Mouse (Mus musculus) thymus, postnatal 0 days (tissue): ENCODE measurements around the gene Fam227a. TPM values are rescaled to one million over a fixed set of nuclear protein-coding genes. Genes with fewer than 3 reads are reported as not detected.

Experiments used
- DNase-seq: peaks from one replicate; pipeline ENCODE4 v3.0.0-alpha.2; 2015; ENCODE audit warnings: low spot score
- polyA plus RNA-seq: library from polyadenylated mRNA; unstranded; fragments of >200 nt; fragmentation: Nextera tagmentation; extraction: Ambion mirVana; gene quantifications from 2 replicates; pipeline ENCODE4 v1.2.1, GENCODE M21; 2015

The Fam227a gene
- polyA plus RNA-seq: 0.39 and 0.48 TPM in 2 replicates

DNA sequence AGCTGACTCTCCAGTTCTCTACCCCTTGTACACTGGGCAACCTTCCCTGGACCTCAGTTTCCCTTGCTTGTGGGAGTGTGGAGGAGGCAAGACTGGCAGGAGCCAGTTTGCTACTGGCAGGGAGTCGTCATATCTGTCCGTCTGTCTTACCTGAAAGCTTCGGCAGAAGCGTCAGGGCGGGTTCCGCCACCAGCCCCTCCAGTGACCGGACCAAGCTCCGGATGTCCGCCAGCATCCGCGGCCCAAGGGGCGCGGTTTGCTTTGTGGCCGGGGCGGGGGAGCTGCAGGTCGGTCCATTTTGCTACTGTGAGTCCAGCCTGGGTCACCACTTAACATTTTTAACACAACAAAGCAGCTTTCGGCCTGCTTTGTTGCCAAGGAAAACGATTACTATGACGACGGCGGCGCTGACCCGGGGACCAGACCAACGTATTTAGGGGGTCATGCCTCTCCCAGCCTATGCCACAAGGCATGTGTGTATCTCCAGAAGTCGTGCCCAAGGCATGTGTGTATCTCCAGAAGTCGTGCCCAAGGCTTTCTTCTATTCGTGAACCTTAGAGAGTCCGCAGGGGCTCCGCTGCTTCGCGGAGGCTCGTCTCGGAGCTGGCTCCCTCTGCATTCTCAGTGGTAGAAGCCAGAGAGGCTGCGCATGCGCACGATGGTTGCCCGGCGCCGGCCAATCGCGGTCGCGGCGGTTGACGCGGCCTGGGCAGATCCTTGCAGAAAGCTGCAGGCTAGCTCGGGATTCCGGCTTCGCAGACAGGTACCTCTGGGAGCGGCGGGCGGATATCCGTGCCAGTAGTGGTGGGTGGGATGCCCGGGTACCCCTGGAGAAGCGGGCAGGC lies at the start of gene Fam227a, which contains the start of gene Cby1:
Gene Fam227a (minus strand): TSS at position 426 of the 845 bp plus-strand sequence.
Gene Cby1 (plus strand): TSS at position 669 of the 845 bp plus-strand sequence.
- peak; percentile 90 for DNase-seq

DNA sequence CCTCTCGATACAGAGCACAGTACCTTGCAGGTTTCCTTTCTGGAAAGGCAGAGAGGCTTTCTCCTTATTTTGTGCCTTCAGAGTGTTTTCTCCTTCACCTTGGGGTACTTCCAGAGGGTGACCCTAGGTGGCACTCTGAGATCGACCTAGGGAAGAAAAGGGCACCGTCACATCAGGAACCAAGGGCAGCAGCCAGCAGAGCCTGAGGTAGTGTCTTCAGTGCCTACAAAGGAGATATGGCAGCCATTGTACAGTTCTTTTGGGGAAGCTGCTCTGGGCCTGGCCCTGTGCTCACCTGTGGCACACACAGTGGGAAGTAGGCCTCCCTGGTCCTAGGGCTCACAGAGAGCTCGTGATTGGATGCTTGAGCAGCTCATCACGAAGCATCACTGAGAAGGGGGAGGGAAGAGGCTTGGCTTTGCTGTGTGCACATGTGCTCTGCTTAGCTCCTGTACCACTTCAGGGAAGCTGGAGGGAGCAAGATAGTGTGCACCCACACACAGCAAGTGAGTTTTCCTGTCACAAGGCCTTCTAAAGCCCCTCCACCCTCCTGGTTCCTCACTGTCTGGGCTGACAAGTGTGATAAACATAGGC lies 49.6 kb upstream of the Fam227a start:
- DNase-seq: no peak

DNA sequence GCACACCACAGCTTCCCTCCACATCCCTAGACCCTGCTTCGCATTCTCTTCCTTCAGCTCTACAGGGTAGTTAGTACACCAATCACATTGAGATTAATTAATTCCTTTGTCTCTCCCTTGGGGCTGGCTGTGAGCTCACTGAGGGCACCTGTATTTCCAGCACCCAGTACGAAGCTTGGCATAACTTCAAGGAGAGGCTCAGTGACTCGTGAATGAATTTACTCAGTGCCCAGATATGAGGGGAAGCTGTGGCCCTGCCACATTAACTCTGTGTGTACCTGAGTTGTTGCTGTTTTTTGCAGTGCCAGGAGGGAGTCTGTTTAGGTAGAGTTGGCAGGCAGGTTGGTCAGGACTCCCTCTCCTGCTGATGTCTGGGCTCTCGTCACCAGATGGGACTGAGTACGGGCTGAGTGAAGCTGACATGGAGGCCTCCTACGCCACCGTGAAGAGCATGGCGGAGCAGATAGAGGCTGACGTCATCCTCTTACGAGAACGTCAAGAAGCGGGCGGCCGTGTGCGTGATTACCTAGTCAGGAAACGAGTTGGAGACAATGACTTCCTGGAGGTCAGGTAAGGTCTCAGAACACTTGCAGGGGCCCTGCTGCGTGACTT lies 48.0 kb upstream of the Fam227a start:
- no peak for DNase-seq

DNA sequence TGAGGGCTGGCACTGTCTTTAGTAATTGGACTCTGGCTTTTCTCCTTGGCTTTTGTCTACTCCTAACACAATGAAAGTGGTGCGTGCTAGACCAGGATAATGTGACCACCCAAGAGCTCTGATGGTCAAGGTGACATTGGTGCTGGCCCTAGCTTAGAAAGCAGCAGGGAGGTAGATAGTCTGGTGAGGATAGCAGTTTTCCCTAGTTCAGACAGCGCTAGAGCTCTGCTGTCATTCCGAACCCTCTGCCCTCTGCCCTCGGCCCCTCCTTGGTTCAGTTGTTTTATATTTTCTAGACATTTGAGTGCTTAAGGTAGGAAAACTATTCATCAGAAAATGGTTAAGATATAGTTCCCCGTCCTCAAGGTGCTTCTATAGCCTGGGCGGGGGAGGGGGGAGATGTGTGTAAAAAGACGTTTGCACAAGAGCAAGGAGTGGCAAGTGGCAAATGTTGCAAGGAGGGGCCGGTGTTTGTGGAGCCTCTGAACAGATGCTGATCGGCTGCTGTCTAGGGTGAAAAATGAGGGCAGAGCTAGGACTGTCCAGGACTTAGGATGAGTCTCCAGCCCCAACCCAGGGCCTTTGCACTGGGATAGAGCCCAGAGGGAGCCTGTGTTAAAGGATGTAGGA lies 38.9 kb upstream of the Fam227a start:
- no peak for DNase-seq

DNA sequence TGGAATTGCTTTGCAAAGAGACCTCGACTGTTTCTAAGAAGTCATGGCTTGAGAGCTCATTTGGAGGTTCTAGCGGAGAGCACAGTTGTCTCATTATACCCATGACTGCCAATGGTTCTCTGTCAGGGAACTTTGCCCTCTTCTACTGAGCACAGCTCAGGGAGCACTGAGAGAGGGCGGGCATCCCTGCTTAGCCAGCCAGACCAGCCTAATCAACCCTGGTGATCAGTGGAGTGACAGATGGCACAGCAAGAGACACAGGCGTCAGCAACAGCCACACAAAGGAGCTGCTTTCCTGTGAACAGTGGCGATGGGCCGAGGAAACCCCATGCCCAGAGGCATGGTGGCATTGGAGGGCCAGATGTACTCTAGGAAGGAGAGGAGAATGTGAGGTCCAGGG lies 38.3 kb upstream of the Fam227a start:
- DNase-seq: no peak

DNA sequence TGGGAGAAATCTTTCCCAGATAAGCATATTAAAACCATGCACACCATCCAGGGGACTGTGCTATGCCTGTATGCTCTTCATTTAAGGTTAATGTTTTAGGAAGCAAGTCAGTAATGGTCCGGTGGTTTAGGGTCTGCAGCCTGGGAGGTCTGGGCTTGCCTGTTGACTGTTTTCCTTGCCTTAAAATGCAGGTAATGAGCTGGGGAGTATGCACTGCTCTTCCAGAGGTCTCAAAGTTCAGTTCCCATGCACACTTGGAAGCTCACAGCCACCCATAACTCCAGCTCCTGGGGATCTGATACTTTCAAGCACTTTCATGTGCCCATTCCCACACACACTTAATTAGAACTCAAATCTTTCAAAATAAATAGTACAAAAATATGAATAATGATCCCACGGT lies 37.8 kb upstream of the Fam227a start:
- no peak for DNase-seq

DNA sequence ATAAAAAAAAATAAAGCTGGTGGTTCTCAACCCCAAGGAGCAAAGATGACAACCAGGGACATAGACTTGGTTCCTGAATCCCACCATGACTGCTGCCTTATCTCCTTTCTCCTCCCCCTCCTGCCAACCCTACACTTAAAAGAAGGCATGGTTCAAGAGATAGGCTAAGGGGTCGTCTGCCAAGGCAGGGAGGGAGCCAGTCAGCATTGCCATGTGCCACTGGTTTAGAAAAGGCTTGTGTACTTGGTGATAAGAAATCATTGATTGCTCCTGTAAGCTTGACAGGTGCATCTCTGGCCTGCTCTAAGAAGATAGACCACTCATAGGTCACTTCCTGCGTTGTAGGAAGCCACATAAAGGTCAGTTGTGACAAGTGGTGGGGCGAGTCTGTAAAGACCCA lies 36.8 kb upstream of the Fam227a start:
- DNase-seq: no peak

DNA sequence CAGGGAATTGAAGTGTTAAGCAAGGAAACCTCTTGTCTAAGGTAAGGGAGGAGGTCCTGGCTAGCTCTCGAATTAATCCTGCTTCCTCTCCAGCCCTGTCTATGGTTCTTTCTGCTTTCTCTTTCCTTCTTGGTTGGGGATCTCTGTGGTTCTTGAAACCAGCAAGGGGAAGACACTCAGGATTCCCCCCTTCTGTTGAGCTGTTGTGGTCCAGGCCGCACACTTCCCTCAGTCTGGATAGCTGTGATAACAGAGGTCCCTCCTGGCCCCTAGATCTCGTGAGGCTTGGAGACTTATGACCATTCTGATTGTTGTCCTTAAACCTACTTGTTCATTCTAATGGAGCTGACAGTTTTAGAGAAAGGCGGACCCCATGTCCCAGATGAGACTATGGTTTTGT lies 35.8 kb upstream of the Fam227a start:
- no peak for DNase-seq

DNA sequence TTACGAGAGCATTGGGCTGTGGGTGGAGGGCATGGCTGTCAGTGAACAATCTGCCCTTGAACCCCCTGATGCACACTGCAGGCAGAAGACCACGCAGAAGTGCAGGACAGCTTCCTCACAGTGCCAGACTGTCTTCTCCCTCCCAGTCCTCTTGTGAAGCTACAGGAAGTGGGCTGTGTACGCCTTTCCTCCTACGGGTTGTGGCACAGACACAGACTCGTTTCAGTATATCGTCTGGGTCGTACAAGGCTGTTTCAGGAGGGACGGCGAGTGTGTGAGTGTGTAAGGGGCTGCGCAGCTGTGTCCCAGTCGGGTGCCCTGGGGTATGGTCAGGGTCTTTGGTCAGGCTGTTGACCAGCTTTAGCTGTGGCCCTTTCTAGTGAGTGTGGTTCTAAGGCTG lies 35.0 kb upstream of the Fam227a start:
- peak; percentile 76 for DNase-seq

DNA sequence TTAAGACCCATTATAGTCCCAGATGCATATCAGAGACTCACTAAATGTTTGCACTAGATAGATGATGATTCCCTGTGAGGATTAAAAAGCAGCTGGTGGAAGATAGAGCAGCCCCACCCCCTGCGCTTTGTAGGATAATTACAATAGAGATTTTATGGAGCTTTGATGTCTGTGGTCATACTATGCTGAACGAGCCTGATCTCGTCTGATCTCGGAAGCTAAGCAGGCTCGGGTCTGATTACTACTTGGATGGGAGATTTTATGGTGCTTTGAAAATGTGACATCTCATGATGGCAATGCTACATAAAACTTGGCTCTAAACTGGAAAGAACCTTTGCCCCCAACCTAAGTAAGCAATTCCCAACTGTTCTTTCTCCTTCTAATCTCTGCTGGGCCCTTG lies 33.6 kb upstream of the Fam227a start:
- DNase-seq: no peak

DNA sequence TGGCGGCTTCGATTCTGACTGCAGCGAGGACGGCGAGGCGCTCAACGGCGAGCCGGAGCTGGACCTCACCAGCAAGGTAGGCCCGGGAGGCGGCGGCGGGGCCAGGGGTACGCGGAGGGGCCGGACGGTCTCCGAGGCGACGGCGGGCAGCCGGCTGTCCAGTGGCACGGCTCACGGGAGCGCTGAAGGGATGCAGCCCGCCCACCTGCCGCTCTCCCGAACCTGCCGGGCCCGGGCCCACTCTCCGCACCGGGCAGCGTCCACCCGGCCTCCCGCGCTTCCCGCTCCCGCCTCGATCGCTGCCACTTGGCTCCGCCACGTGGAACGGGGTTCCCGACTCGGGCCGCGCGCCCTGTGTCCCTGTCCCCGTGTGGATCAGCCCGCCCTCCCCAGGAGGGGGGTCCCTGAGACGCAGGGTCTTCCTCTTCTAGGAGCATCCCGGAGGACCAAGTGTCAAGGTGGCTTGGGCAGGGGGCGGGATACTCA lies 32.3 kb upstream of the Fam227a start:
- no peak for DNase-seq

DNA sequence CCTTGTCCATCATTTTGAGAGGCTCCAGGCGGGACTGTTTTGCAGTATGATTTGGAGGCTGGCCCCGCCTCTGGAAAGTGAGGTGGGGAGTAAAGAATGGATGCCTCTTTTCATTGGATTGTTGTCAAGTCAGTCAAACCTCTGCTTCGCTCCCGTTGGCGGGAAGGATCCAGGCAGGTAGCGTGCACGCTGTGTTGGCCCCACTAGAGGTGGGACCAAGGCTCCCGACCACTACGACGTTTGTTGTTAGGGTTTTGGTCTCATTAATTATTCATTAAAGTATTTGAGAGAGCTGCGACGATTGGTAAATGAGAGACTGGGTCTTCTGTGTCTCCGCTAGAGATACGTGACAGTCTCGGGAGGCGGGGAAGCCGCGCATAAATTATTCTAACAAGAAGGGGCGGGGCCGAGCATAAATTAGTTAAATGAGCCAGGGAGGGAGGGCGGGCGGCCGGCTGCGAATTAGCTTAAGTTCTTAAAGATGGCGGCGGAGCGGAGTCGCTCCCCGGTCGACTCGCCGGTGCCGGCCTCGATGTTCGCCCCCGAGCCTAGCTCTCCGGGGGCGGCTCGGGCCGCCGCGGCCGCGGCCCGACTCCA lies 31.8 kb upstream of the Fam227a start, which contains the start of gene Gtpbp1:
Gene Gtpbp1 (plus strand): TSS at position 420 of the 597 bp plus-strand sequence.
- peak; percentile 98 for DNase-seq

DNA sequence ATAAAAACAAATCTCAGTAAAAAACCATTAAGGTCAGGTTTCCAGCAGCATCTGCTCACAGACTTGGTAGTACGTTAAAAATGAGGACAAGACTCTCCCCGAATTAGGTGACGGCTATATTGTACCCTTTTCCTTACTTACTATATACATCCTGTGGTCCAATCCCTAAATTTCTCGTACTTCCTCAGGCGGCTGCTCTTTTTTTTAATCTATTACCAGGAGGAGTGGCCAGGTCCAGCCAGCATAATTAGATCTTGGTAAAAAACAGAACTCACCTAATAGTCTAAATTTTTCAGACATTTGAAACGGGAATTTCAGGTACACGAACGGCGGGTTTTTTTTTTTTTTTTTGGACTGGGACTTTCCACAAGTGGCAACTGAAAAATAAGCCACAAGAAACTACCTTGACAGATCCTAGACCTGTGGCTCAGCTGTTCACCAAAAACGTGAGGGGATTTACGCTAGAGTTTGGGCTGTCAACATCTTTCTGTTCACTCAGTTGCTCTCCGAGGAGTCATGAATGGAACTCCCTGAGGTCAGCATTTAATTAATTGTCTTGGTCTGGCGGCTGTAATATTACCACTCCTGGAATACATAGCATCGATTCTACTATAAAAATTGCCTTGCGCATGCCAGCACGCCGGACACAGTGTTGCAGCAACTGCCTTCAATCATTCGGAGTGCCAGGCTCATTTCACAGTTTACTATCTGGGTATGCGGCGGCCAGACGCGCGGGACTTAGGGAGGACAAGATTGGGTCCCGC lies 31.1 kb upstream of the Fam227a start:
- no peak for DNase-seq

DNA sequence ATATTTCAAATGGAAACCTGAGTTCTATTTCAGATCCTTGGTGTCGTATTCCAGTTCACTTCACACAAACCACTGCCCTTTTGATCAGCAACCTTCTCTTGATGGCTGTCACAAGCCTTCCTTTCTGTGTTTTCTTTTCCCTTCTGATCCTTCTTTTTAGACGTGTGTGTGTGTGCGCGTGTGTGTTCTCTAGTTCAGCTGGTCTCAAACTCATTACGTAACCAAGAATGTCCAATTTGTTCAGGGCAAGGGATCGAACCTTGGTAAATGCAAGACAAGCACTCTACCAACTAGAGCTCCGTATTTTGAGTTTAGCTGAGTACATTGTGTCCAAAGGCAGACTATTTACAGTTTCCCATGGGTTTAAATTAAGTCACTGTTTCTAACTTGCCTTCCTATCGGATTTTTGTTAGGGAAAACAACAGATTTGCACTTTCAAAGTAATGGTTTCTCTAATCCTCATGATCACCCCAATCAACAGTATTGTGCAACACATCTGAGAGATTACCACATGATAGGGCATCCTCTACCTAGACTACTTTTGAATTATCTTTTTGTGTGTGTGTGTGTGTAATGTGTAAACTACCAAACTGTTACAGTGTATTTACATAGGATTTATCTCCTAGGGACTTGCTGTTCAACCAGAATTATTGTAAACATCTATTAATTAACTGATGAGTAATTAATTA lies 29.7 kb upstream of the Fam227a start:
- no peak for DNase-seq

DNA sequence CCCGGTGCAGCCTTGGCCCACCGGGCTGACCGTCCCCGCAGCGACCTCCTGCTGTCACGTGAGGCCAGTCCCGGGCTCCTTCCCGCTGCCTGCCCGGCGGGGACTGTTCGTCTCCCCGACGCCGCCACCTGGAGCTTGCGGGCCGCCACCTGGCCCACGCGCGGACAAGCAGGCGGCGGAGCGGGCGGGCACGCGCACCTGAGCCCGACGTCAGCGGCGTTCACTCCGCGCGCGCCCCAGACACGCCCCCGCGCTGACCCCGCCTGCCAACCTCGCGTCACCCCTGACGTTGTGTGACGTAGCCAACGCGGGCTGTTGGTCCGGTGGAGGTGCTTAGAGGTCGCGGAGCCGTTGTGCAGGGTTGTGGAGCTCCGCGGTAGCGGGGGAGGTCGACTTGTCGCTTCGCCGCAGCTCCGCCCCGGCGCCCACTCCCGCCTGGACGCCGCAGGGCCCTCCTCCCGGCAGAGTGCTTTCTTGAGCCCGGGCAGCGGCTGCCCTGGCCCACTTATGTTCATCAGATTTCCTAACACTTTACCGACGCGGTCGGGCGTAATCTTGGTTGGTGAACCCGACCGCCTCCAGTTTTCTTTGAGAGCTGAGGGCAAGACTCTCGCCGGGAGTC lies 29.0 kb upstream of the Fam227a start, which contains the start of gene Josd1:
Gene Josd1 (minus strand): TSS at position 274 of the 622 bp plus-strand sequence.
- DNase-seq: peak; percentile 95

DNA sequence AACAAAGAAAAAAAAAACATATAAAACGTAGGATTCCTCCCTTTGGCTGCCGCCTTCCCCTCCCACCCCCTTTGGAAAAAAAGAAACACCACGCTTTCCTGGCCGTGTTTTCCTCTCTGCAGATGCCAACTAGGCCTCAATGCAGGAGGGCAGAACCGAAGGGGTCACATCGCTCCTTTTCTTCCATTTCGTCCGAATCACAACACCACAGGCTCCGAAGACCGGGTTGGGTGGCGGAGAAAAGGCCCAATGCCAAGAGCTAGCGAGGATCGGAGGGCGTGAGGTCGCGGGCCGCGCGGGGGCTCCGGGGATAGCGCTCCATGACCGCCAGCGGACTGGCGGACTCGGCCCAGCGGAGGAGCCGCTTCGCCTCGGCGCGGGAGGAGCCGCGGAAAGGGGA lies 28.4 kb upstream of the Fam227a start:
- no peak for DNase-seq

DNA sequence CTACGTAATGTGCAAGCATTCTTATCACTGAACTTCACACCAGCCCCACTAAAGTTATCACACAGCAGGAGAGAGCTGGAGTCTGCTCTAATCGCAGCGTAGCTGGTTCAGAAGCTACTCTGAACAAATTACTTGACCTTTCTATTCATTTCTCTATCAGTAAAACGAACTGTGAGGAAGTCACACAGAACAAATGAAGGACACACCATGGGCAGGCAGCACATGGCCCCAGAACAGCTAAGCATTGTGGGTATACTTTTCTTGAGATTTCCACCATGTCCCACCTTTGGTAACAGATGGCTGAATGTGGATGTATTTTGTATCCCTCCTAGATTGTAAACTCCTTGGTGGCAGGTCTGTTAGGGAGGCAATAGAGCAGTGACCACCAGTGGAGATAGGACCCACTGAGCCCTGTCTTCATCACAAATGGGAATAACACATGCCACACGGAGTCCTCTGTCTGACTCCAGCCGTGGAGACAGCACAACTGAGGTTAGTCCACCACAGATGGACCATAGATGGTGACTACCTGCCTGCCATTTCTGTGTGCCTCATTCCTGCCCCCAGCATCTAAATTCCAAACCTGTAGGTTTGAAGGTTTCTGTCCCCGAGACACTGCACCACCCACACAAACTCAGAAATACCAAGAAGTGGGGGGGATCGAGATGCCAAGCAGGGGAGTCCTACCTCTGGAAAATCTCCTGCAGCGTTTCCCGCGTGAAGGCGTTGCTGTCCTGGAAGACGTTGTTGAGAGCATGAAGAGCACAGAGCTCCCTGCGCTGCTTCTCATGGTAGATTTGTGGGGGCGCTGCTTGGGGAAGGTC lies 27.5 kb upstream of the Fam227a start:
- DNase-seq: no peak

DNA sequence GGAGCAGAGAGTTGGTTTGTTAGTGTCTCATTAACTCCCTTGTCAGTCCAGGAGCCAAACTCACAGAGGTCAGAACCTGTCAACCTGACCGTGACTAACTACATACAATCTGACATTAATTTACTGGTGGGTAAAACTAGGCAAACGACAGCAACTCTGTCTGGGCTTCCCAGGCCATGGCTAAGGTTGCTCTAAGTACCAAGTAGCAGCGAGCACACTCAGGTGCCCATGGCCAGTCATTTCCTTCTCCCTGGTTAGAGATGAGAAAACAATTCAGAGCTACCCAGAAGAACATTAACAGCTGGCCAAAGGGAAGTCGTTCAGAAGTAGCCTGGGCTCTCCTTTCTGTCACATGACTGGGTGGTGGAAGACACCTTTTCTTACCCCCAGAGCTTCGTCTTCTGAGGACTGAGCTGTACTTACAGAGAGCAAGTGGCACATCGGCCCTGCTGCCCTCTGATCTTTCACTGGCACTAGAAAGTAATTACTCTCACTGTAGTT lies 26.4 kb upstream of the Fam227a start:
- no peak for DNase-seq
